Mouse (Mus musculus): ENCODE measurements around the gene Kcna3. TPM values are rescaled to one million over a fixed set of nuclear protein-coding genes. Genes with fewer than 3 reads are reported as not detected.

Kcna3 gene
- polyA plus RNA-seq, 1 experiment from 2014 or later: 0.59 TPM

DNA sequence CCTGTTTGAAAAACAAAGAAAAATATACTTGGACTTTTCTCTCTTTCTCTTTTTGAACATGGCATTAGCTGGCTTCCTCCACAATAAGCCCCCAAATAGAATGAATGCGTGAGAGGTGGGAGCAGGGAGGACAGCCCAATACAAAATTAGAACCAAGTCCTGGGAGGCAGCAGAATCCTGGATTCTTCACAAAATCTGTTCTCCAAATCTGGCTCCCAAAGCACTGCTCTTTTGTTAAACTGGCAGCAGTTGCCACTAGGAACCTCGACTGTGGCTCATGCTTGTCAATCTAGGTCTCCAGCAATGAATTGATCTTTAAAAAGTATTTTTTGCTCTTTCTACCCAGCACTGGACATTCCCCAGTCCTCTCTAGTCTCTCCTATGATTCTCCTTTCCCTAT lies 17.7 kb upstream of the Kcna3 start:
- Histone ChIP-seq H3K27me3 (ENCODE audit: control insufficient read depth, insufficient read depth, low read length) (no peaks in the 10 kb centered on the region), H3K4me1 (ENCODE audit: control insufficient read depth, insufficient read depth, low read length) (no peaks in the 10 kb centered on the region), H3K4me3 (ENCODE audit: low read depth, low read length) (no peak overlapping the region), H3K27ac (ENCODE audit: low read length) (no peak overlapping the region), H3K36me3 (ENCODE audit: control insufficient read depth, insufficient read depth, low read length) (no peaks in the 10 kb centered on the region), H3K4me2 (replicated peaks; ENCODE audit: low read depth, low read length) (no peak overlapping the region), H3K9me3 (ENCODE audit: control insufficient read depth, low read depth, low read length) (no peaks in the 10 kb centered on the region), H3K9ac (replicated peaks; ENCODE audit: low read depth, low read length) (no peak overlapping the region)
- 67% methylated on average over 2 of the region's 2 CpGs for WGBS
- ATAC-seq (ENCODE audit: insufficient number of reproducible peaks, insufficient read depth, low FRiP score, low read depth): no peak

DNA sequence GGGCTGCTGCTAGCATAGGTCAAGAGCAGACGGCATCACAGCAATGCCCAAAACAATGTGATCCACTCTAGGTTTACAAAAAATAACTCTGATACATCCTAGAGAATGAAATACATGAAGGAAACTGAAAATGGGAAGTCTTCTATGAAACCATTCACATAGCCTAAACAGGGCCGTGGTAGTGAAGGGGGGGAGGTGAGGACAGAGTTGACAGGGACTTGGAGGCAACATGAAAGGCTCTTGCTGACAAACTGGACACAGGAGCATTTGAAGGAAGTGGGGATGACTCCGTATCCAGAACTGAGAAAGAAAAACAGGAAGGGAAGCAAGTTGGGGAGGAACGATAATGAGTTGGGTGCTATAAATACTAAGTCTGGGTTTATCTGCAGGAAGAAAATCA lies 4.4 kb upstream of the Kcna3 start:
- Histone ChIP-seq H3K36me3 (ENCODE audit: control insufficient read depth, insufficient read depth, low read length) (no peaks in the 10 kb centered on the region), H3K9ac (replicated peaks; ENCODE audit: low read depth, low read length) (no peak overlapping the region), H3K9me3 (ENCODE audit: control insufficient read depth, low read depth, low read length) (no peaks in the 10 kb centered on the region), H3K27ac (ENCODE audit: low read length) (no peak overlapping the region), H3K4me1 (ENCODE audit: control insufficient read depth, insufficient read depth, low read length) (no peaks in the 10 kb centered on the region), H3K4me2 (replicated peaks; ENCODE audit: low read depth, low read length) (no peak overlapping the region), H3K4me3 (ENCODE audit: low read depth, low read length) (no peak overlapping the region), H3K27me3 (ENCODE audit: control insufficient read depth, insufficient read depth, low read length) (no peaks in the 10 kb centered on the region)
- 68% methylated on average over 4 of the region's 4 CpGs for WGBS
- no peak for ATAC-seq (ENCODE audit: insufficient number of reproducible peaks, insufficient read depth, low FRiP score, low read depth)

DNA sequence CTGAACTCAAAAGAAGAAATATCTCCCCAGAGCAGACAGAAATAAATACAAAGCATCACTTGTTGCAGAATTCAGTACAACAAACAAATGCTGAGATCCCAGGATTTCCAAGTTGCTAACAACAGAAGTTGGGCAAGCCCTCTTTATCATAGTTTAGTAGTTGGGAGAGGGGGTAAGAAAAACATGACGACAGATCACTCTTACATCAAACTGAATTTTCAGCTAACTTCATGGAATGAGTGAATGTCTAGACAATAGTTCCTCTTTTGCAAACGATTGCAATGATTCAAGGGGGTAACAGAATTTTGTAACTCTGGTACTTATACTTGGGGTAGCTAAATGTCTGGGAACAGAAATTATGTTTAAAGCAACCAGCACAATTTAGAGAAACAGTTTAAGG lies 1.2 kb upstream of the Kcna3 start:
- Histone ChIP-seq H3K4me2 (replicated peaks; ENCODE audit: low read depth, low read length) (no peak overlapping the region), H3K9me3 (ENCODE audit: control insufficient read depth, low read depth, low read length) (no peaks in the 10 kb centered on the region), H3K9ac (replicated peaks; ENCODE audit: low read depth, low read length) (no peak overlapping the region), H3K4me3 (ENCODE audit: low read depth, low read length) (no peak overlapping the region), H3K36me3 (ENCODE audit: control insufficient read depth, insufficient read depth, low read length) (no peaks in the 10 kb centered on the region), H3K4me1 (ENCODE audit: control insufficient read depth, insufficient read depth, low read length) (0 out of 2 replicates have a peak, but pooled peaks cover 4% of the 10 kb centered on the region), H3K27me3 (ENCODE audit: control insufficient read depth, insufficient read depth, low read length) (0 out of 2 replicates have a peak, but pooled peaks cover 3% of the 10 kb centered on the region), H3K27ac (ENCODE audit: low read length) (no peak overlapping the region)
- ATAC-seq (ENCODE audit: insufficient number of reproducible peaks, insufficient read depth, low FRiP score, low read depth): no peak
- WGBS: 70% methylated on average over 2 of the region's 2 CpGs

DNA sequence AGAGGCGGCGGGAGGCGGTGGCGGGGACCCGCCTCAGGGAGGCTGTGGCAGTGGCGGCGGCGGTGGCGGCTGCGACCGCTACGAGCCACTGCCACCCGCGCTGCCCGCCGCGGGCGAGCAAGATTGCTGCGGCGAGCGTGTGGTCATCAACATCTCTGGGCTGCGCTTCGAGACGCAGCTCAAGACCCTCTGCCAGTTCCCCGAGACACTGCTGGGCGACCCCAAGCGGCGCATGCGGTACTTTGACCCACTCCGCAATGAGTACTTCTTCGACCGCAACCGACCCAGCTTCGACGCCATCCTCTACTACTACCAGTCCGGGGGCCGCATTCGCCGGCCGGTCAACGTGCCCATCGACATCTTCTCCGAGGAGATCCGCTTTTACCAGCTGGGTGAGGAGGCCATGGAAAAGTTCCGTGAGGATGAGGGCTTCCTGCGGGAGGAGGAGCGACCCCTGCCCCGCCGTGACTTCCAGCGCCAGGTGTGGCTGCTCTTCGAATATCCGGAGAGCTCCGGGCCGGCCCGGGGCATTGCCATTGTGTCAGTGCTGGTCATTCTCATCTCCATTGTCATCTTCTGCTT lies 580 bp downstream of the Kcna3 start:
- Histone ChIP-seq H3K4me1 (ENCODE audit: control insufficient read depth, insufficient read depth, low read length) (0 out of 2 replicates have a peak, but pooled peaks cover 4% of the 10 kb centered on the region), H3K4me3 (ENCODE audit: low read depth, low read length) (peak overlapping the region; percentile 62), H3K27ac (ENCODE audit: low read length) (no peak overlapping the region), H3K36me3 (ENCODE audit: control insufficient read depth, insufficient read depth, low read length) (no peaks in the 10 kb centered on the region), H3K9ac (replicated peaks; ENCODE audit: low read depth, low read length) (peak overlapping the region; percentile 40), H3K27me3 (ENCODE audit: control insufficient read depth, insufficient read depth, low read length) (0 out of 2 replicates have a peak, but pooled peaks cover 3% of the 10 kb centered on the region), H3K9me3 (ENCODE audit: control insufficient read depth, low read depth, low read length) (no peaks in the 10 kb centered on the region), H3K4me2 (replicated peaks; ENCODE audit: low read depth, low read length) (peak overlapping the region; percentile 99)
- 1% methylated on average over 55 of the region's 55 CpGs for WGBS
- ATAC-seq (ENCODE audit: insufficient number of reproducible peaks, insufficient read depth, low FRiP score, low read depth): peak; percentile 20; the same call in 1 of the 2 replicates

DNA sequence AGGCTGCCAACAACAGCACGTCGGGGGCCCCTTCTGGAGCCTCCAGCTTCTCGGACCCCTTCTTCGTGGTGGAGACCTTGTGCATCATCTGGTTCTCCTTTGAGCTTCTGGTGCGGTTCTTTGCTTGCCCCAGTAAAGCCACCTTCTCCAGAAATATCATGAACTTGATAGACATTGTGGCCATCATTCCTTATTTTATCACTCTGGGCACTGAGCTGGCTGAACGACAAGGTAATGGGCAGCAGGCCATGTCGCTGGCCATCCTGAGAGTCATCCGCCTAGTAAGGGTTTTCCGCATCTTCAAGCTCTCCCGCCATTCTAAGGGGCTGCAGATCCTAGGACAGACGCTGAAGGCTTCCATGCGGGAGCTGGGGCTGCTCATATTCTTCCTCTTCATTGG lies 1.1 kb downstream of the Kcna3 start:
- Histone ChIP-seq H3K4me2 (replicated peaks; ENCODE audit: low read depth, low read length) (peak overlapping the region; percentile 99), H3K9ac (replicated peaks; ENCODE audit: low read depth, low read length) (no peak overlapping the region), H3K27ac (ENCODE audit: low read length) (no peak overlapping the region), H3K4me1 (ENCODE audit: control insufficient read depth, insufficient read depth, low read length) (0 out of 2 replicates have a peak, but pooled peaks cover 4% of the 10 kb centered on the region), H3K9me3 (ENCODE audit: control insufficient read depth, low read depth, low read length) (no peaks in the 10 kb centered on the region), H3K36me3 (ENCODE audit: control insufficient read depth, insufficient read depth, low read length) (no peaks in the 10 kb centered on the region), H3K27me3 (ENCODE audit: control insufficient read depth, insufficient read depth, low read length) (0 out of 2 replicates have a peak, but pooled peaks cover 3% of the 10 kb centered on the region), H3K4me3 (ENCODE audit: low read depth, low read length) (peak overlapping the region; percentile 62; the same call in 1 of the 2 replicates)
- no peak for ATAC-seq (ENCODE audit: insufficient number of reproducible peaks, insufficient read depth, low FRiP score, low read depth)
- WGBS: 55% methylated on average over 12 of the region's 12 CpGs

DNA sequence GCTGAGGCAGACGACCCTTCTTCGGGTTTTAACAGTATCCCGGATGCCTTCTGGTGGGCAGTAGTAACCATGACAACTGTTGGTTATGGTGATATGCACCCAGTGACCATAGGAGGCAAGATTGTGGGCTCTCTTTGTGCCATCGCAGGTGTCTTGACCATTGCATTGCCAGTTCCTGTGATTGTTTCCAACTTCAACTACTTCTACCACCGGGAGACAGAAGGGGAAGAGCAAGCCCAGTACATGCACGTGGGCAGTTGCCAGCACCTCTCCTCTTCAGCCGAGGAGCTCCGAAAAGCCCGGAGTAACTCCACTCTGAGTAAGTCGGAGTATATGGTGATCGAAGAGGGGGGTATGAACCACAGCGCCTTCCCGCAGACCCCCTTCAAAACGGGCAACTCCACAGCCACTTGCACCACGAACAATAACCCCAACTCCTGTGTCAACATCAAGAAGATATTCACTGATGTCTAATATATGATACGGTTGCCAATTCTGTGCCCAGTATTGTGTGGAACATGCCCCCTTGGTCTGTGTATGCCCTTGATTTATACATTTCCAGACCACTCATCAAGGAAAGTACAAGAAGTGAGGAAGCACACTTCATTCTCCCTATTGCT lies 1.7 kb downstream of the Kcna3 start:
- H3K9ac ChIP-seq (replicated peaks; ENCODE audit: low read depth, low read length): no peak overlapping the region
- no peaks in the 10 kb centered on the region for H3K9me3 ChIP-seq (ENCODE audit: control insufficient read depth, low read depth, low read length)
- no peak overlapping the region for H3K4me2 ChIP-seq (replicated peaks; ENCODE audit: low read depth, low read length)
- H3K27me3 ChIP-seq (ENCODE audit: control insufficient read depth, insufficient read depth, low read length): 0 out of 2 replicates have a peak, but pooled peaks cover 3% of the 10 kb centered on the region
- ATAC-seq (ENCODE audit: insufficient number of reproducible peaks, insufficient read depth, low FRiP score, low read depth): no peak
- H3K27ac ChIP-seq (ENCODE audit: low read length): no peak overlapping the region
- WGBS: 81% methylated on average over 16 of the region's 16 CpGs
- no peaks in the 10 kb centered on the region for H3K36me3 ChIP-seq (ENCODE audit: control insufficient read depth, insufficient read depth, low read length)
- 0 out of 2 replicates have a peak, but pooled peaks cover 4% of the 10 kb centered on the region for H3K4me1 ChIP-seq (ENCODE audit: control insufficient read depth, insufficient read depth, low read length)
- H3K4me3 ChIP-seq (ENCODE audit: low read depth, low read length): no peak overlapping the region

DNA sequence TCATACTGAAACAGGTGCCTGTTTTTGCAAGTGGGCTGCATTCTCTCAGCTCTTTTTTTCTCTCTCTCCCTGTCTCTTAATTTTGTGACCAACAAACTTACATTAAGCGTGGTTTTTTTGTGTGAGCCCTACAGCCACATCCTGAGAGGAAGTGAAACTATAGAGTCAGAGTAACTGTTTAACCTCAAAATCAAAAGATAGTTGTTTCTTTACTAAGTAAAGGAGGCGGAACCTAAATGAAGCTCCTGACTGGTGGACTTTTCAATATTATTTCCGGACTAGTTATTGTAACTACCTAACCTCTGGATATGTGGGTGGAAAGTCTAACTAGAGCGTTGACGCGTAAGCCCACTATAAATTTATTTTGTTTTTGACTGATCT lies 2.2 kb downstream of the Kcna3 start:
- Histone ChIP-seq H3K27me3 (ENCODE audit: control insufficient read depth, insufficient read depth, low read length) (0 out of 2 replicates have a peak, but pooled peaks cover 3% of the 10 kb centered on the region), H3K4me1 (ENCODE audit: control insufficient read depth, insufficient read depth, low read length) (0 out of 2 replicates have a peak, but pooled peaks cover 4% of the 10 kb centered on the region), H3K4me3 (ENCODE audit: low read depth, low read length) (no peak overlapping the region), H3K9me3 (ENCODE audit: control insufficient read depth, low read depth, low read length) (no peaks in the 10 kb centered on the region), H3K36me3 (ENCODE audit: control insufficient read depth, insufficient read depth, low read length) (no peaks in the 10 kb centered on the region), H3K27ac (ENCODE audit: low read length) (no peak overlapping the region), H3K9ac (replicated peaks; ENCODE audit: low read depth, low read length) (no peak overlapping the region), H3K4me2 (replicated peaks; ENCODE audit: low read depth, low read length) (no peak overlapping the region)
- 81% methylated on average over 6 of the region's 6 CpGs for WGBS
- no peak for ATAC-seq (ENCODE audit: insufficient number of reproducible peaks, insufficient read depth, low FRiP score, low read depth)

DNA sequence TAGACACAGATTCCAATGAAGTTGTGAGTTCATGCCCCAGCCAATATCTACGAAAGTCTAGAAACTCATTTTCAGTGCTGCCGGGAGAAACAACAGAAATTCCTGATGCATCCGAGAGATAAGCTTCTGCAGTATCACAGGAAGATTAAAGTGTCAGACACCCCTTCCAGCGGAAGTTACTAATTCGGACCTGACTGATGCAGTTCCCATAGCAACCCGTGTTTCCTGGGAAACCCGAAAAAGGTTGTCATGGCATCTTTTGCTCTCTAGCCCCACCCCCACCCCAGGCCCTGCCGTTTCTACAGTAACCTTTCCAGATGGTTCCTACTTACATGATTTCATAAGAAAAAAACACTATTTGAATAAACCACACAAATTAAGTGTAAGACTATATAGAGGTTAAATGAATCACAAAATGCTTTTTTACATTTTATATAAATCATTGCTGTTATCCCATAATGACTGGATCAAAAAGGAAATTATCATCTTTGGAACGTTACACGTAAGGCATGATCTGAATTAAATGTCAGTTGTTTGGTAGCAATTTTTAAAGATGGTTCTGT lies 2.8 kb downstream of the Kcna3 start:
- ATAC-seq (ENCODE audit: insufficient number of reproducible peaks, insufficient read depth, low FRiP score, low read depth): no peak
- no peak overlapping the region for H3K4me3 ChIP-seq (ENCODE audit: low read depth, low read length)
- H3K27ac ChIP-seq (ENCODE audit: low read length): no peak overlapping the region
- H3K9ac ChIP-seq (replicated peaks; ENCODE audit: low read depth, low read length): no peak overlapping the region
- WGBS: 58% methylated on average over 10 of the region's 10 CpGs
- no peaks in the 10 kb centered on the region for H3K36me3 ChIP-seq (ENCODE audit: control insufficient read depth, insufficient read depth, low read length)
- no peaks in the 10 kb centered on the region for H3K9me3 ChIP-seq (ENCODE audit: control insufficient read depth, low read depth, low read length)
- H3K4me1 ChIP-seq (ENCODE audit: control insufficient read depth, insufficient read depth, low read length): 0 out of 2 replicates have a peak, but pooled peaks cover 4% of the 10 kb centered on the region
- H3K4me2 ChIP-seq (replicated peaks; ENCODE audit: low read depth, low read length): no peak overlapping the region
- 0 out of 2 replicates have a peak, but pooled peaks cover 3% of the 10 kb centered on the region for H3K27me3 ChIP-seq (ENCODE audit: control insufficient read depth, insufficient read depth, low read length)

All from stomach, embryonic 14.5 days (tissue).